Mouse (Mus musculus) Muller cell, postnatal 12 days (primary cell): ENCODE data around the gene Erv3.

Source experiments
- DNase-seq: peaks from one replicate; pipeline ENCODE4 v3.0.0-alpha.2; 2015; ENCODE audit errors: inconsistent ontology term

The Erv3 gene

GRCm38 (mm10) chr2:131825498-131825897, 34.0 kb downstream of the Erv3 start:
- DNase-seq, result no peak

- no peak for DNase-seq
Measured at GRCm38 (mm10) chr2:131823931-131824330, 35.6 kb downstream of the Erv3 start.

GRCm38 (mm10) chr2:131822492-131822891, 37.1 kb downstream of the Erv3 start:
- DNase-seq, result no peak

- DNase-seq, result no peak
Measured at GRCm38 (mm10) chr2:131821708-131821990, 37.9 kb downstream of the Erv3 start.

GRCm38 (mm10) chr2:131820932-131821707, 38.4 kb downstream of the Erv3 start:
- peak; percentile 93 for DNase-seq

GRCm38 (mm10) chr2:131820088-131820675, 39.4 kb downstream of the Erv3 start:
- peak; percentile 71 for DNase-seq

- DNase-seq, result no peak
Measured at GRCm38 (mm10) chr2:131814327-131814726, 45.2 kb downstream of the Erv3 start.

GRCm38 (mm10) chr2:131813437-131813836, 46.1 kb downstream of the Erv3 start:
- DNase-seq, result no peak

GRCm38 (mm10) chr2:131812480-131813137, 46.9 kb downstream of the Erv3 start:
- peak; percentile 89 for DNase-seq

GRCm38 (mm10) chr2:131811607-131812006, 47.9 kb downstream of the Erv3 start:
- DNase-seq, result no peak

GRCm38 (mm10) chr2:131808856-131809255, 50.7 kb downstream of the Erv3 start:
- DNase-seq, result no peak

- DNase-seq, result no peak
Measured at GRCm38 (mm10) chr2:131807660-131808059, 51.9 kb downstream of the Erv3 start.

- peak; percentile 52 for DNase-seq
Measured at GRCm38 (mm10) chr2:131806863-131807262, 52.7 kb downstream of the Erv3 start.

GRCm38 (mm10) chr2:131805306-131805705, 54.2 kb downstream of the Erv3 start:
- no peak for DNase-seq

GRCm38 (mm10) chr2:131803801-131804200, 55.7 kb downstream of the Erv3 start:
- no peak for DNase-seq
